Mouse (Mus musculus): ENCODE data around the gene A030005L19Rik. TPM values are rescaled to one million over a fixed set of nuclear protein-coding genes. Genes with fewer than 3 reads are reported as not detected.
"Not testable (repeated sequence)": the region's sequence is repeated elsewhere in the genome, so short reads cannot be mapped to it uniquely, and the experiment has no call there.

A030005L19Rik gene
- total RNA-seq (2021), result not detected

GRCm38 (mm10) chr1:82913025-82913424, at the start of gene A030005L19Rik:
Gene A030005L19Rik (plus strand): TSS chr1:82913325.
- intact Hi-C loops (cut with DNase I), result no loop called here
- no peak for DNase-seq (ENCODE audit: low spot score)

- intact Hi-C loops (cut with DNase I), result no loop called here
- DNase-seq (ENCODE audit: low spot score), result no peak
Observed at GRCm38 (mm10) chr1:82870202-82870601, 42.9 kb upstream of the A030005L19Rik start.

- DNase-seq (ENCODE audit: low spot score), result no peak
- intact Hi-C loops (cut with DNase I), result no loop called here
Observed at GRCm38 (mm10) chr1:82879172-82879571, 34.0 kb upstream of the A030005L19Rik start.

- intact Hi-C loops (cut with DNase I), result loop anchor here (5.0 kb wide), 1 partner anchor 38 kb away; no protein-coding TSS in a partner anchor
- DNase-seq (ENCODE audit: low spot score), result no peak
Observed at GRCm38 (mm10) chr1:82880196-82880595, 32.9 kb upstream of the A030005L19Rik start.

GRCm38 (mm10) chr1:82893269-82893668, 19.9 kb upstream of the A030005L19Rik start:
- DNase-seq (ENCODE audit: low spot score), result no peak
- intact Hi-C loops (cut with DNase I), result no loop called here

GRCm38 (mm10) chr1:82900567-82900966, 12.6 kb upstream of the A030005L19Rik start:
- DNase-seq (ENCODE audit: low spot score), result no peak
- intact Hi-C loops (cut with DNase I), result no loop called here

- intact Hi-C loops (cut with DNase I), result no loop called here
- DNase-seq (ENCODE audit: low spot score), result no peak
Observed at GRCm38 (mm10) chr1:82901201-82901600, 11.9 kb upstream of the A030005L19Rik start.

- DNase-seq (ENCODE audit: low spot score), result no peak
- intact Hi-C loops (cut with DNase I), result no loop called here
Observed at GRCm38 (mm10) chr1:82905886-82906285, 7.2 kb upstream of the A030005L19Rik start.

GRCm38 (mm10) chr1:82913434-82913833, 309 bp downstream of the A030005L19Rik start:
- intact Hi-C loops (cut with DNase I); DNase-seq (ENCODE audit: low spot score): not testable (repeated sequence)

- DNase-seq (ENCODE audit: low spot score), result no peak
- intact Hi-C loops (cut with DNase I), result no loop called here
Observed at GRCm38 (mm10) chr1:82924650-82925049, 11.5 kb downstream of the A030005L19Rik start, which contains the start of gene A030014E15Rik. Gene A030014E15Rik (plus strand): TSS chr1:82924917.

GRCm38 (mm10) chr1:82930558-82930957, 17.4 kb downstream of the A030005L19Rik start:
- DNase-seq (ENCODE audit: low spot score); intact Hi-C loops (cut with DNase I): not testable (repeated sequence)

- intact Hi-C loops (cut with DNase I); DNase-seq (ENCODE audit: low spot score): not testable (repeated sequence)
Observed at GRCm38 (mm10) chr1:82931326-82931725, 18.2 kb downstream of the A030005L19Rik start, which contains the start of gene Gm6217. Gene Gm6217 (minus strand): TSS chr1:82931399.

- intact Hi-C loops (cut with DNase I), result no loop called here
- DNase-seq (ENCODE audit: low spot score), result no peak
Observed at GRCm38 (mm10) chr1:82938666-82939065, 25.5 kb downstream of the A030005L19Rik start.

- DNase-seq (ENCODE audit: low spot score); intact Hi-C loops (cut with DNase I): not testable (repeated sequence)
Observed at GRCm38 (mm10) chr1:82942505-82942904, 29.4 kb downstream of the A030005L19Rik start.

- intact Hi-C loops (cut with DNase I); DNase-seq (ENCODE audit: low spot score): not testable (repeated sequence)
Observed at GRCm38 (mm10) chr1:82943295-82943694, 30.2 kb downstream of the A030005L19Rik start, which contains the start of gene A030003K21Rik. Gene A030003K21Rik (minus strand): TSS chr1:82943388.

GRCm38 (mm10) chr1:82946029-82946428, 32.9 kb downstream of the A030005L19Rik start:
- DNase-seq (ENCODE audit: low spot score); intact Hi-C loops (cut with DNase I): not testable (repeated sequence)

- intact Hi-C loops (cut with DNase I), result no loop called here
- DNase-seq (ENCODE audit: low spot score), result no peak
Observed at GRCm38 (mm10) chr1:82948601-82949000, 35.5 kb downstream of the A030005L19Rik start.

- DNase-seq (ENCODE audit: low spot score); intact Hi-C loops (cut with DNase I): not testable (repeated sequence)
Observed at GRCm38 (mm10) chr1:82955913-82956312, 42.8 kb downstream of the A030005L19Rik start, which contains the start of gene Gm7544. Gene Gm7544 (minus strand): TSS chr1:82956013.

GRCm38 (mm10) chr1:82959870-82960385, 46.8 kb downstream of the A030005L19Rik start, which contains the start of gene Gm47955:
Gene Gm47955 (plus strand): TSS chr1:82960286.
- DNase-seq (ENCODE audit: low spot score), result no peak
- intact Hi-C loops (cut with DNase I), result no loop called here

Data from heart, postnatal 25 days (tissue).